Mouse (Mus musculus) E14TG2a.4 (cell line): Measurements from ENCODE around the gene Cdh15.

Experiments used
- CTCF ChIP-seq: conservative IDR thresholded peaks from 2 replicates; pipeline ENCODE4 v1.5.1; 2014; ENCODE audit warnings: low read length
- POU5F1 ChIP-seq: IDR thresholded peaks from 2 replicates; pipeline ENCODE4 v1.6.1; 2014; ENCODE audit warnings: low read length, borderline replicate concordance

- TF ChIP-seq CTCF: no peak; the same call in 1 of the 2 replicates
- no peak for TF ChIP-seq POU5F1
Observed at GRCm38 (mm10) chr8:122891440-122891839, 43.7 kb downstream of the Cdh15 start.
